Mouse (Mus musculus): Measurements from ENCODE around the gene Ptcd1. TPM values are rescaled to one million over a fixed set of nuclear protein-coding genes. Genes with fewer than 3 reads are reported as not detected.

Ptcd1 gene
- polyA plus RNA-seq, 1 experiment from 2014 or later: 13.2 TPM

DNA sequence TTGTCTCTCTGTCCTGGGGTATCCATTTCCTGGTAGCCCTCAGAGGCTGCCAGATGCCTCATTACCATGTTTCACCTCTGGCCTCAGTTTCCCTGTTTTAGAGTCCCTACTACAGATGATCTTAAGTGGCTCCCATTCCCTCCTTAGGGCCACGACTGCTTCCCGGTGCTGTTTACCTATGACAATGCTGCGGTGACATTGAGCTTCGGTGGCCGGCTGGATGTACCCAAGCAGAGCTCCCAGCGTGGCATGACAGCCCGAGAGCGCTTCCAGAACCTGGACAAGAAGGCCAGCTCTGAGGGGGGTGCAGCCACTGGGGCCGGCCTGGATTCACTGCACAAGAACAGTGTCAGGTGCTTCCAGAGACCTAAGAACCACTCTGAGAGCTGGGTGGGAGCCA is 40.3 kb downstream of the Ptcd1 start:
- no peaks in the 10 kb centered on the region for H3K9me3 ChIP-seq (ENCODE audit: control insufficient read depth, low read length)
- no peak for ATAC-seq (ENCODE audit: low read depth)
- H3K4me2 ChIP-seq (ENCODE audit: low read depth, low read length): no peak overlapping the region
- no peaks in the 10 kb centered on the region for H3K27me3 ChIP-seq (replicated peaks; ENCODE audit: control insufficient read depth, insufficient read depth, low read length)
- no peak overlapping the region for H3K9ac ChIP-seq (ENCODE audit: low read depth, low read length)
- no peak overlapping the region for H3K27ac ChIP-seq (replicated peaks; ENCODE audit: low read depth, low read length)
- H3K4me3 ChIP-seq (ENCODE audit: low read depth, low read length): no peak overlapping the region
- no peaks in the 10 kb centered on the region for H3K4me1 ChIP-seq (ENCODE audit: control insufficient read depth, insufficient read depth, low read length)
- DNase-seq (ENCODE audit: low spot score): no peak
- H3K36me3 ChIP-seq (ENCODE audit: control insufficient read depth, insufficient read depth, low read length): peaks cover 86% of the 10 kb centered on the region
- WGBS: 92% methylated on average over 9 of the region's 9 CpGs

DNA sequence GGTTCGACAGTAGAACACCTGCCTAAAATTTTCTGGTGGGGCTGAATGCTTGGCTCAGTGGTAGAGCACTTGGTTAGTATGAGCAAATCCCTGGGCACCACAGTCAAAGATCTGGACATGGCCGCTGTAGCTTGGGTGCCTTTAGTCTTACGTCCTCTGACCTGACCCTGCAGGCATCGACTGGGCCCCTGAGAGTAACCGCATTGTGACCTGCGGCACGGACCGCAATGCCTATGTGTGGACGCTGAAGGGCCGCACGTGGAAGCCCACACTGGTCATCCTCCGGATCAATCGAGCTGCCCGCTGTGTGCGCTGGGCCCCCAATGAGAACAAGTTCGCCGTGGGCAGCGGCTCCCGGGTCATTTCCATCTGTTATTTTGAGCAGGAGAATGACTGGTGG is 43.5 kb downstream of the Ptcd1 start:
- WGBS: 94% methylated on average over 18 of the region's 19 CpGs
- H3K4me1 ChIP-seq (ENCODE audit: control insufficient read depth, insufficient read depth, low read length): no peaks in the 10 kb centered on the region
- DNase-seq (ENCODE audit: low spot score): no peak
- H3K27me3 ChIP-seq (replicated peaks; ENCODE audit: control insufficient read depth, insufficient read depth, low read length): no peaks in the 10 kb centered on the region
- H3K9ac ChIP-seq (ENCODE audit: low read depth, low read length): no peak overlapping the region
- no peak overlapping the region for H3K4me3 ChIP-seq (ENCODE audit: low read depth, low read length)
- no peaks in the 10 kb centered on the region for H3K9me3 ChIP-seq (ENCODE audit: control insufficient read depth, low read length)
- H3K4me2 ChIP-seq (ENCODE audit: low read depth, low read length): no peak overlapping the region
- no peak overlapping the region for H3K27ac ChIP-seq (replicated peaks; ENCODE audit: low read depth, low read length)
- no peak for ATAC-seq (ENCODE audit: low read depth)
- peaks cover 56% of the 10 kb centered on the region for H3K36me3 ChIP-seq (ENCODE audit: control insufficient read depth, insufficient read depth, low read length)

DNA sequence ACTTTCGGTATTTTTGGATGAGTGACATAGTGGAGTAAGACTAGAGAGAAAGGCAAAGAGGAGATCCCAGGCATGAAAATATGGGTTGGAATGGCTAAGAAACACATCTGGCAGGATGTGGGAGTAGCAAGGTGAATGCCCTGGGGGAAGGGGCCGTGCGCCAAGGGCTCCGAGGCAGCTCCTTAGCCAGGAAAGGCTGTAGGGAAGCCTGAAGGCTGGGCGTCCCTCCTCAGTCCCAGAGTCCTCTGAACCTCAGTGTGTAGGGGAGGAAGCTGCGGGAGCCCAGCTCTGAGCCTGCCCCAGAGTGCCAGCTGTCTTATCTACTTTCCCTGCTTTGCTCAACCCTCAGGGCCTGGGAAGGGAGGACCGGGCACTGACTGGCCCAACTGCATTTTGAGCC is 46.0 kb downstream of the Ptcd1 start:
- DNase-seq (ENCODE audit: low spot score) (no peak), ATAC-seq (ENCODE audit: low read depth) (no peak)
- no peaks in the 10 kb centered on the region for H3K9me3 ChIP-seq (ENCODE audit: control insufficient read depth, low read length)
- 47% methylated on average over 6 of the region's 7 CpGs for WGBS
- no peak overlapping the region for H3K4me3 ChIP-seq (ENCODE audit: low read depth, low read length)
- H3K4me2 ChIP-seq (ENCODE audit: low read depth, low read length): no peak overlapping the region
- no peaks in the 10 kb centered on the region for H3K4me1 ChIP-seq (ENCODE audit: control insufficient read depth, insufficient read depth, low read length)
- H3K36me3 ChIP-seq (ENCODE audit: control insufficient read depth, insufficient read depth, low read length): peaks cover 32% of the 10 kb centered on the region
- H3K27me3 ChIP-seq (replicated peaks; ENCODE audit: control insufficient read depth, insufficient read depth, low read length): no peaks in the 10 kb centered on the region
- H3K27ac ChIP-seq (replicated peaks; ENCODE audit: low read depth, low read length): no peak overlapping the region
- H3K9ac ChIP-seq (ENCODE audit: low read depth, low read length): no peak overlapping the region

DNA sequence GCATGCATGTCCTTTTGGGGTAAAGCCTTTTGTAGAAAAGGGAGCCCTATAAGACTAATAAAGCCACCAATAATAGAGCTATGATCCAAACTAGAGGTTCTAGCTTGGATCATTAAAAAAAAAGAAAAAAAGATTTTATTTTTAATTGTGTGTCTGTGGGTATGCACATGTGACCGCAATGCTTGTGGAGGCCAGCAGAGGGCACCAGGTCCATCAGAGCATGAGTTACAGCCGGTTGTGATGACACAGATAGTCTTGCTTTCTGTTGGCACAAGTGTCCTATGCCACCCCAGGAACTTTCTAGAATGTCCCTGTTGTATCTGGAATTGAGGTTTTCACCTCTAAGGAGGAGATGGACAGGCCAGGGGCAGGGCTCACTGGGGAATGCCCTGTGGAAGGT is 47.5 kb downstream of the Ptcd1 start:
- H3K36me3 ChIP-seq (ENCODE audit: control insufficient read depth, insufficient read depth, low read length): peaks cover 17% of the 10 kb centered on the region
- no peak overlapping the region for H3K27ac ChIP-seq (replicated peaks; ENCODE audit: low read depth, low read length)
- no peaks in the 10 kb centered on the region for H3K9me3 ChIP-seq (ENCODE audit: control insufficient read depth, low read length)
- no peak overlapping the region for H3K4me3 ChIP-seq (ENCODE audit: low read depth, low read length)
- no peaks in the 10 kb centered on the region for H3K4me1 ChIP-seq (ENCODE audit: control insufficient read depth, insufficient read depth, low read length)
- H3K27me3 ChIP-seq (replicated peaks; ENCODE audit: control insufficient read depth, insufficient read depth, low read length): no peaks in the 10 kb centered on the region
- no peak for ATAC-seq (ENCODE audit: low read depth)
- WGBS: 97% methylated on average over 2 of the region's 2 CpGs
- no peak for DNase-seq (ENCODE audit: low spot score)
- no peak overlapping the region for H3K4me2 ChIP-seq (ENCODE audit: low read depth, low read length)
- no peak overlapping the region for H3K9ac ChIP-seq (ENCODE audit: low read depth, low read length)

DNA sequence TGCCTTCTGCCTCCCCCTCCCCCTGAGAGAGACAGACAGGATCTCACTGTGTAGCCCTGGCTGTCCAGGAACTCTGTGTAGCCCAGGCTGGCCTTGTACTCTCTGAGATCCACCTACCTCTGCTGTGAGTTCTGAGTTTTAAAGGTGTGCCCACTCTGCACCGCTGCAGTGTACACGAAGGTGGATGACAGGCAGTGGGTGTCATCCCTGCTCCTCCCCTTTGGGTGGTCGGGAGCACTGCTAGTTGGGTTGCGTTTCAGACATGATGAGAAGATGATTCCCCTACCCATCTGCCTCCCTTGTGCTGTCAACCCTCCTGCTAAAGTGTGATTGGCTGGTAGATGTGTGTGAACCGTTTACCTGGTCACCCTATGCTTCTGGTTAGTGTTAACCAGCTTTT is 48.4 kb downstream of the Ptcd1 start:
- Histone ChIP-seq H3K4me3 (ENCODE audit: low read depth, low read length) (no peak overlapping the region), H3K36me3 (ENCODE audit: control insufficient read depth, insufficient read depth, low read length) (peaks cover 8% of the 10 kb centered on the region), H3K9me3 (ENCODE audit: control insufficient read depth, low read length) (no peaks in the 10 kb centered on the region), H3K4me1 (ENCODE audit: control insufficient read depth, insufficient read depth, low read length) (no peaks in the 10 kb centered on the region), H3K9ac (ENCODE audit: low read depth, low read length) (no peak overlapping the region), H3K4me2 (ENCODE audit: low read depth, low read length) (no peak overlapping the region), H3K27me3 (replicated peaks; ENCODE audit: control insufficient read depth, insufficient read depth, low read length) (no peaks in the 10 kb centered on the region), H3K27ac (replicated peaks; ENCODE audit: low read depth, low read length) (no peak overlapping the region)
- 87% methylated on average over 5 of the region's 5 CpGs for WGBS
- ATAC-seq (ENCODE audit: low read depth): no peak
- DNase-seq (ENCODE audit: low spot score): no peak

DNA sequence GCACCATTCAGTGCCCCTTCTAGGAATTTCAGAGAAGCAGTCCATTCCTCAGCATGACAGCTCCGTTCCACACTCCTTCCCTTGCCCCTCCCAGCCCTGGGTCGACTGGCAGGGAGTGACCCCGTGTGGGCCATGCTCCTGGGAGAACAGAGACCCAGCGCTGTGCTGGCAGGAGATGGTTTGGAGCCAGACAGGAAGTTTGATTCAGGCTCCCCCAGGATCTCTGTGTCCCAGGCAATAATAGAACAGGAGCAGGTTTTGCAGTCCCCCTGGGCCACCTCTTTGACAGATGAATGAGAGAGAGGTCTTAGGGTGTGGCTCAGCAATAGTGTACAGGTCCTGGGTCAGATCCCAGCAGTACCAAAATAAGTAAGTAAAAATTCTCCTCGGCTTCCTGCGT is 48.9 kb downstream of the Ptcd1 start:
- no peak for ATAC-seq (ENCODE audit: low read depth)
- no peak for DNase-seq (ENCODE audit: low spot score)
- 48% methylated on average over 6 of the region's 6 CpGs for WGBS

DNA sequence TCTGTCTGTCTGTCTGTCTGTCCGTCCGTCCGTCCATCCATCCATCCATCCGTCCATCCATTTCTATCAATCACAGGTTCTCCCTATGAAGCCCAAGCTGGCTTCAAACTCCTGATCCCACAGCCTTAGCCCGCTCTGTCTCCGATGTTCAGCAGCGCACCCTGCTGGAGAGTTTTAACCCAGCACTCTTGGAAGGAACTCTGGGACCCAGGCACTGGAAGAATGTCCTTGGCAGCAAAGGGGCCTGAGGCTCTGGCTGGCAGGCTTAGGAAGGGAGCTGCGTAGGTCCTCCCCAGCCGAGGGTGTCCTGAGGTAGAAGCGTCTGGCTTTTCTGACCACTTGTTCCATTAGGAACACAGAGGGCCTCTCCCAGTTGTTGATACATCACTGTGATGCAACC is 50.0 kb downstream of the Ptcd1 start:
- no peaks in the 10 kb centered on the region for H3K36me3 ChIP-seq (ENCODE audit: control insufficient read depth, insufficient read depth, low read length)
- H3K27ac ChIP-seq (replicated peaks; ENCODE audit: low read depth, low read length): peak overlapping the region; percentile 46; the same call in 1 of the 2 replicates
- no peak overlapping the region for H3K4me3 ChIP-seq (ENCODE audit: low read depth, low read length)
- no peaks in the 10 kb centered on the region for H3K27me3 ChIP-seq (replicated peaks; ENCODE audit: control insufficient read depth, insufficient read depth, low read length)
- no peak for ATAC-seq (ENCODE audit: low read depth)
- no peaks in the 10 kb centered on the region for H3K4me1 ChIP-seq (ENCODE audit: control insufficient read depth, insufficient read depth, low read length)
- H3K9me3 ChIP-seq (ENCODE audit: control insufficient read depth, low read length): no peaks in the 10 kb centered on the region
- peak overlapping the region; percentile 16 for H3K4me2 ChIP-seq (ENCODE audit: low read depth, low read length)
- WGBS: 45% methylated on average over 10 of the region's 10 CpGs
- no peak overlapping the region for H3K9ac ChIP-seq (ENCODE audit: low read depth, low read length)
- DNase-seq (ENCODE audit: low spot score): peak; percentile 23

More for the DNA sequence above, 48.9 kb downstream of the Ptcd1 start:
- no peaks in the 10 kb centered on the region for H3K4me1 ChIP-seq (ENCODE audit: control insufficient read depth, insufficient read depth, low read length)
- H3K9me3 ChIP-seq (ENCODE audit: control insufficient read depth, low read length): no peaks in the 10 kb centered on the region
- H3K4me3 ChIP-seq (ENCODE audit: low read depth, low read length): no peak overlapping the region
- H3K27ac ChIP-seq (replicated peaks; ENCODE audit: low read depth, low read length): no peak overlapping the region
- no peak overlapping the region for H3K4me2 ChIP-seq (ENCODE audit: low read depth, low read length)
- H3K9ac ChIP-seq (ENCODE audit: low read depth, low read length): no peak overlapping the region
- H3K27me3 ChIP-seq (replicated peaks; ENCODE audit: control insufficient read depth, insufficient read depth, low read length): no peaks in the 10 kb centered on the region
- H3K36me3 ChIP-seq (ENCODE audit: control insufficient read depth, insufficient read depth, low read length): peaks cover 3% of the 10 kb centered on the region

DNA sequence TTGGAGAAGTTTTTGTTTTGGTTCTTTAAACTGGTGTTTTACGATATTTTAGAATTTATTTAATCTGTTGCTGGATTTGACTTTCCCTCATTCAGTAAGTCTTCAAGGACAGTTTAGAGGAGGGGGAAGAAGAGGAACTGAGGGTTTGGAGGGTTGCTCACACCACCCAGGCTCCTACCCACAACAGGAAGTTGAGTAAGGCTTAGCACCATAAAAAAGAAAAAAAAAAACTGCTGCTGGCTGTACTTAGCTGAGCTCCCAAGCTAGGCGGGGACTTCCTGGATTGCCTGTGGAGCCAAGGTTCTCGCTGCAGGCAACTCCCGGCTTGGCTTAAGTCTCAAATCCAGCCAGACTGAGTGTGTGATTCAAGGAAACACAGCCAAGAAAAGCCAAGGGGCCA is 50.6 kb downstream of the Ptcd1 start:
- no peak overlapping the region for H3K4me3 ChIP-seq (ENCODE audit: low read depth, low read length)

DNA sequence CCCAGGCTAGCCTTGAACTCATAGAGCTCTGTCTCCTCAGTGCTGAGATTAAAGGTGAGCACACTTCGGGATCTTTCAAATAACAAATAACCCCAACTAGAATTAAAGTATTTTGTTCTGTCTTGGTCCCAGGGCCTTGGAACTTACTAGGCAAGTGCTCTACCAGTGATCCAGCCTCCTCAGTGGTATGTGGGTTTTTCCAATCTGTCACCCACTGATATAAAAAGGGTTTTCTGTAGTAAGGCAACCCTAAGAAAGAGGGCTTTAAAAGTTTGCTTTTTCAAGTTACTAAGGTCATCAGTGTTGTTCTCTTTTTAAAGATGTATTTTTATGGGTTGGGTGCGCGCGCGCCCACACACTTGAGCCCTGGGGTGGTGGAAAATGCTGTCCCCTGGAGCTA is 51.2 kb downstream of the Ptcd1 start:
- 89% methylated on average over 5 of the region's 5 CpGs for whole genome bisulfite sequencing
- H3K4me3 ChIP-seq (ENCODE audit: low read depth, low read length): no peak overlapping the region
- ATAC-seq (ENCODE audit: low read depth): no peak
- H3K27me3 ChIP-seq (replicated peaks; ENCODE audit: control insufficient read depth, insufficient read depth, low read length): no peaks in the 10 kb centered on the region
- H3K9me3 ChIP-seq (ENCODE audit: control insufficient read depth, low read length): no peaks in the 10 kb centered on the region
- peak overlapping the region; percentile 79 for H3K27ac ChIP-seq (replicated peaks; ENCODE audit: low read depth, low read length)
- 0 out of 2 replicates have a peak, but pooled peaks cover 3% of the 10 kb centered on the region for H3K36me3 ChIP-seq (ENCODE audit: control insufficient read depth, insufficient read depth, low read length)
- H3K4me1 ChIP-seq (ENCODE audit: control insufficient read depth, insufficient read depth, low read length): no peaks in the 10 kb centered on the region
- H3K4me2 ChIP-seq (ENCODE audit: low read depth, low read length): peak overlapping the region; percentile 87
- H3K9ac ChIP-seq (ENCODE audit: low read depth, low read length): no peak overlapping the region
- no peak for DNase-seq (ENCODE audit: low spot score)

More for the DNA sequence above, 50.6 kb downstream of the Ptcd1 start:
- ATAC-seq (ENCODE audit: low read depth) (no peak), DNase-seq (ENCODE audit: low spot score) (peak; percentile 90)
- Histone ChIP-seq H3K4me2 (ENCODE audit: low read depth, low read length) (peak overlapping the region; percentile 87), H3K27ac (replicated peaks; ENCODE audit: low read depth, low read length) (peak overlapping the region; percentile 79), H3K9me3 (ENCODE audit: control insufficient read depth, low read length) (no peaks in the 10 kb centered on the region), H3K9ac (ENCODE audit: low read depth, low read length) (no peak overlapping the region), H3K27me3 (replicated peaks; ENCODE audit: control insufficient read depth, insufficient read depth, low read length) (no peaks in the 10 kb centered on the region), H3K36me3 (ENCODE audit: control insufficient read depth, insufficient read depth, low read length) (no peaks in the 10 kb centered on the region), H3K4me1 (ENCODE audit: control insufficient read depth, insufficient read depth, low read length) (no peaks in the 10 kb centered on the region)
- 34% methylated on average over 4 of the region's 4 CpGs for WGBS
